Mouse (Mus musculus) CD8-positive naive resting alpha-beta T cell, adult 57 days (primary cell): ENCODE data around the gene Chd5. TPM values are rescaled to one million over a fixed set of nuclear protein-coding genes. Genes with fewer than 3 reads are reported as not detected.

Experiments used
- total RNA-seq: library from RNA; stranded (reverse); gene quantifications from one replicate; pipeline ENCODE4 v1.2.4, GENCODE M21; 2023

Chd5 gene
- 0.06 TPM for total RNA-seq

DNA sequence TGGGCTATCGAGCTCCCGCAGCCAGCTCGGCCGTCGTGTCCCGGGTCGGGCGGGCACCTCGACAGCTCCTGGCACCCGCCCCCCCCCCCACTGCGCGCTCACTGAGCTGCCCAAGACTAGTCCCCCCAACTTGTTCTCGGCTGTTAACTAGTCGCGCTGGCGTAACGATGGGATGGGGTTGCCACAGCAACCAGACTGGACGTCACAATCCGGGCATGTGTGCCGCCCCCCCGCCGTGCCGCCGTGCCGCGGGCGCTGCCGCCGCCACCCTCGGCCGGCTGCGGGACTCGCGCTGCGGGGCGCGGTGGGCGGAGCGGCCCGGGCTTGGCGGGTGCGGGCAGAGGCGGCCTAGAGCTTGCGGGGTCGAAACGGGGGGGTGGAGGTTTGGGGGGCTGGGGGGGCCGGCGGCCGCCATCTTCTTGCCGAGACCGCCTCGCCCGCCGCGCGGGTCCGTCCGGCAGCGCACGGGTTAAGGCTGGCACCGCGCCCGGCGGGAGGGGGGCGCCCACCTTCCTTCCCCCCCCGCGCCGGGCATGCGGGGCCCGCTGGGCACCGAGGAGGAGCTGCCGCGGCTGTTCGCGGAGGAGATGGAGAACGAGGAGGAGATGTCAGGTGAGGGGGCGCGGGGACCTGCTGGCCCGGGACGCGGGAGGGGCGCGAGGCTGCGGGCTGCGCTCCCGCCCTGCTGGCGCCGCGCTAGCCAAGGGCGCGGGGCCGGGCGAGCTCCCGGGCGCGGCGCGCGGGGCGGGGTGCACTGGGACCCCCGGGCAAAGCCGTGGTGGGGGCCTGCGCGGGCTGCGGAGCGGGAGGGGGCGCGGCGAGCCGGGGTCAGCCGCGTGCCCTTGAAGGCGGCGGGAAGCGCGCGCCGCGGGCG, at the start of gene Chd5:
Gene Chd5, plus strand, starts transcription at position 233 of the 874 bp plus-strand sequence.

DNA sequence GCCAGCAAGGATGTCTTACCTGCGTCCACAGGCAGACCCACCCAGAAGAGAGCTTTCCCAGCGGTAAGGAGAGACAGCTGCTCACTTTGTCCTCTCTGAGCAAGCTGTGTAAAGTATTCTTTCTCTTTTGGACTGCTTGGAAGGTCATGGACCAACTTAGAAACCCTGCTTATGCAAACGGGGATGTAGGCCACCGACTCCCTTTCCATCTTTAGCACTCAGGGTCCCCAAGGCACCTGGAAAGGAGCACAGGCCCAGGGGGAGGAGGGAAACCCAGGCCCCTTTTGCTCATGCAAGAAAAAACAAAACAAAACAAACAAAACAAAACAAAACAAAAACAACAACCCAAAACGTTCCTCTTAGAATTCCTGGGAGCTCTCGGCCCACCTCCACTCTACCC, 46.9 kb upstream of the Chd5 start, which contains the start of gene Hes3:
Gene Hes3, minus strand, starts transcription at position 101 of the 400 bp plus-strand sequence.

DNA sequence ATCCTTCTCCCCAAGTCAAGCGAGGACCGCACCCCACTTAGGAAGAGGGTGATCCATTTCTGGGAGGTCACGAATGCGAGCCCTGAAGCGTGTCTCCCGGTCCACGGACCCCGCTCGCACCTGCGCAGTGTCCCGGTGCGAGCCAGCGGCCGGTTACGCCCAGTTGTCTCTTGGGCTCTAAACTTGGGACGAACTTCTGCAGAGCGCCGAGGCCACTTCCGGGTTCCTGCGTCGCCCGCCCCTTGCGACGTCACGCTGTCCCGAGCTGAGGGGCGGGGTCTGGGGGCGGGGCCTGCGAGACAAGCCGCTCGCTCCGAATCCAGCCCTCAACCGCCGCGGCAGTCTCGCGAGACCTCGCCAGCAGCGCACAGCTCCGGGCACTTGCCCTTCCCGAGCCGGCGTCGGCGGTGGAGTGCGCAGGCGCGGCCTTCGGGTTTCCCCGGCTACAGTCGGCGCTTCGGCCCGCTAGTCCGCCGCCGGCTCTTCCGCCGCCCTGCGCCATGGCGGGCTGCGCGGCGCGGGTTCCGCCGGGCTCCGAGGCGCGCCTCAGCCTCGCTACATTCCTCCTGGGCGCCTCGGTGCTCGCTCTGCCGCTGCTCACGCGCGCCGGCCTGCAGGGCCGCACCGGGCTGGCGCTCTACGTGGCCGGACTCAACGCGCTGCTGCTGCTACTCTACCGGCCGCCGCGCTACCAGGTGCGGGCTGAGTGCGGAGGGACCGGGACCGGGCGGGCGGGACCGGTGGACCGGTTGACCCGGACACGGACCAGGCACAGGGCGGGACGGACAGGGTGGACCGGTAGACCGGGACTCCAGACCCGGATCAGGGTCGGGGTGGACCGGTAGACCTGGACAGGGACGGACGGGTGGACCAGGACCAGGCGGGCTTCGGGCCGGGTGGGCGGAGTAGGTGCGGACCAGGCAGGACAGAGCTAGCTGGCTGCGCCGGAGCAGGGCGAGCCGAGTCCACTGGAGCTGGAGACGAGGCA, 41.3 kb upstream of the Chd5 start, which contains the start of gene Icmt:
Gene Icmt, plus strand, starts transcription at position 354 of the 988 bp plus-strand sequence.

DNA sequence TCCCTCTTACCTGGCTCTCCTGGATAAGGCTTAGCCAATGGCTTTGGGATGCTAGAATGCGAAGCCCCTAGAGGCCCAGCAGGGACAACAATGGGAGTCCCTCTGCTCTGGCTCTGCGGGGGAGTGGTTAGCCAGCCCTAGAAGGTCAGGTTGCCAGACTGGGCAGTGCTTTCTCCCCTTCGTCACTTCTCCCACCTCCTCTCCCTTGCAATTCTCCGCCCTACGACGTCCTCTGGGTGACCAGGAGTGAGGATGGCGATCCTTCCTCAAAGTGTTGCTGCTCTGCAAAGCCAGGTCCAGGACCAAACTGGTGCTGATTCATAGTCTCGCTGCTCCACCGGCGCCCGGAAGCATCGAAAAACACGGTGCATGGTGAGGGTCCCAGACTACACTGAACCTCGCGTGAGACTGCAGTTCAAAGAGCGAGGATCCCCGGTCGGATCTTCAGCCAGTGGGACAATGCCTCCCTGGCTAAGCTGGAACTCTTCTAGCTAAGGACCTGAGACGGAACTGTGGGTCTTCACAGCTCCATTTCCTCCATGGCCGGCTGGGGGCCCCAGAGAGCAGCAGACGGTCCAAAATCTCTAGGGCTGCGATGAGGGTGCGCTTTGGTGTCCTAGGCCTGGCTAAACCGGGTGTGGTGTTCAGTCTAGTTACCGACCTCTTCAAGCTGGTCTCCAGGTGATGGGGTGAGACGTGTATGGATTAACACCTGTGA, 19.8 kb upstream of the Chd5 start, which contains the start of gene Rnf207:
Gene Rnf207, minus strand, starts transcription at position 477 of the 718 bp plus-strand sequence.

DNA sequence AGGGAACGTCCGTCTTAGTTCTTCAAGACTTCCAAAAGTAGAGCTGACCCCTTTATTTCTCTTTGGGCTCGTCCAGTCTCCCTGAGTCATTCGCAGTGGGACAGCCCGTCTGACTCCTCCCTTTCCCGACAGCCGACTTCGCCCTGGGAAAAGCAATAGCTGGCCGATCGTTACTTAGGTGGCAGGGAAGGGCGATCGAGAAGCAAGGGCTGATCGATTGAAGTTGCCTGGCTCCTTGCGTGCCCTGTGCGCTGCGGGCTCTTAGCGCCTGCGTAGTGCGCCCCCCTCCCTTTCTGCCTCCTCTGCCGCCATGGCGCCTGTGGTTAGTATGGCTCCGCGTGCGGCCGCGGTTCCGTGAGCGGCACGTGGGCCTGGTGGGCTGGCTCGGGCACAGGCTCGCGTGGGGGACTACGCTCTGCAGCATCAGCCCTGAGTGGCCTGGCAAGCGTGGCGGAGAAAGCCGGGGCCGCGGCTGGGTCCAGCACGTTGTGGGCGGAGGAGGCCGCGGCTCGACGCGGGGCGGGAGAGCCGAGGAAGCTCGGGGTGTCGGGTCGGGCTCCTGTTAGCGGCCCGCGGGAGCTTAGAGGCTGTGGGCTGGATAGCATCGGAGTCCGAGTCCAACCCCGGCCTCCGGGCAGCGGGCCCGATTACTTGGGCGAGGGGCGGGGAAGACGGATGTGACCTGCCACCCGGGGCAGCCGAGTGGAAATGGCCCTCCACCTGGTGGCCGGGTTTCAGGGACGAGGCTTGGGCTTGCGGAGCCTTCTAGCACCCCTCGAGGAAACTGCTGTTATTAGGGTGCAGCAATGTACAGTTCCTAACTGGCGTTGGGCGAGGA, 12.7 kb upstream of the Chd5 start, which contains the start of gene Rpl22:
Gene Rpl22, plus strand, starts transcription at position 169 of the 838 bp plus-strand sequence.

Other genes starting within 250 kb of the Chd5 start
- 9.0 TPM for gene Tnfrsf25, start 222.7 kb upstream of the Chd5 start, total RNA-seq
- 0.64 TPM for gene Espn, start 186.3 kb upstream of the Chd5 start, total RNA-seq
- gene Hes2, start 179.8 kb upstream of the Chd5 start, total RNA-seq: not detected
- gene Acot7, start 160.5 kb upstream of the Chd5 start, total RNA-seq: 11.1 TPM
- 0.58 TPM for gene Gpr153, start 64.4 kb upstream of the Chd5 start, total RNA-seq
- gene Hes3, start 47.0 kb upstream of the Chd5 start, total RNA-seq: not detected
- 18.1 TPM for gene Icmt, start 41.4 kb upstream of the Chd5 start, total RNA-seq
- gene Rnf207, start 19.7 kb upstream of the Chd5 start, total RNA-seq: not detected
- 1,082 TPM for gene Rpl22, start 12.9 kb upstream of the Chd5 start, total RNA-seq
- 1.9 TPM for gene Nphp4, start 138.1 kb downstream of the Chd5 start, total RNA-seq
- 207 TPM for gene Kcnab2, start 139.2 kb downstream of the Chd5 start, total RNA-seq